ENCODE assay signal across 11 mouse cellular contexts in the genomic region with DNA sequence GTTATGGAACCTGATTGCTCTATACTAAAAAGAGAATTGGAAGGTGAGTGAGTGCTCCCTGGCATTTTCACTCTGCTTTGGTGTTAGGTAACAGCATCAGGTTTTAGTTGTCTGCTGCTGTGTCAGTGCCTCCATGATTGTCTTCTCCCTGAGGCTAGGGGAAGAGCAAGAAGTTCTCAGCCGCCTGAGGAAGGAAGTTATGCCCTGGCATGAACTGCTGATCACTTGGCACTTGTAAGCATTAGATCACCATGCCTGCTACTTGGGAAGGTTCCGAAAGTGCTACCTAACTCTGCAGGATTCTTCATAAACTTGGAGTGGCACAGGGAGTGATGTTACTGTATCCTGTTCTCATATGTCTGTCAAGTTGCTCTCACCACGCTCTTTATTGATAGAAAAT.
"Had no signal": no experiment of that assay in that cellular context is flagged by ENCODE, and none has a peak within 500 bp of the region (broad histone marks: within the 10 kb centered on the region; RNA-seq: fewer than 3 reads in every experiment).

No protein-coding gene starts in this region.

- H3K27ac ChIP-seq: limb, embryonic 15.5 days; liver, embryonic 12.5 days; midbrain, embryonic 10.5 days; neural tube, embryonic 15.5 days; stomach, postnatal 0 days had no signal

- H3K9me3 ChIP-seq: limb, embryonic 15.5 days; liver, embryonic 12.5 days; midbrain, embryonic 10.5 days; neural tube, embryonic 15.5 days had no signal

- H3K4me3 ChIP-seq: limb, embryonic 15.5 days; liver, embryonic 12.5 days; midbrain, embryonic 10.5 days; myocyte; neural tube, embryonic 15.5 days had no signal

- H3K9ac ChIP-seq: limb, embryonic 15.5 days; liver, embryonic 12.5 days; neural tube, embryonic 15.5 days had no signal

- H3K27me3 ChIP-seq: limb, embryonic 15.5 days; liver, embryonic 12.5 days; neural tube, embryonic 15.5 days had no signal

- ATAC-seq: liver, embryonic 12.5 days had no signal

- H3K4me2 ChIP-seq: limb, embryonic 15.5 days; liver, embryonic 12.5 days; neural tube, embryonic 15.5 days had no signal

- H3K36me3 ChIP-seq: limb, embryonic 15.5 days; liver, embryonic 12.5 days; neural tube, embryonic 15.5 days had no signal

- DNase-seq: kidney, adult 11 months; kidney, postnatal 14 days; left cerebral cortex, postnatal 4 days; midbrain, embryonic 14.5 days; thymus, postnatal 4 days had no signal
